Mouse (Mus musculus): ENCODE data around the gene Srsf12. TPM values are rescaled to one million over a fixed set of nuclear protein-coding genes. Genes with fewer than 3 reads are reported as not detected.

Srsf12 gene
- total and polyA plus RNA-seq, 2 experiments from 2014 or later: 0.38 TPM; not detected in 1

GRCm38 (mm10) chr4:33250867-33251266 lies 42.1 kb downstream of the Srsf12 start:
- H3K27ac ChIP-seq (ENCODE audit: low read depth): no peak overlapping the region

GRCm38 (mm10) chr4:33254706-33255105 lies 45.9 kb downstream of the Srsf12 start:
- no peaks in the 10 kb centered on the region for H3K9me3 ChIP-seq (replicated peaks; ENCODE audit: control insufficient read depth, low read length)
- H3K4me2 ChIP-seq (ENCODE audit: low read depth, low read length): no peak overlapping the region
- DNase-seq (ENCODE audit: low spot score) (no peak), ATAC-seq (ENCODE audit: insufficient read depth, low read depth) (no peak)
- no peak overlapping the region for H3K4me3 ChIP-seq (ENCODE audit: low read depth, low read length)
- H3K9ac ChIP-seq (replicated peaks; ENCODE audit: low read depth, low read length): no peak overlapping the region
- no peak overlapping the region for H3K27ac ChIP-seq (ENCODE audit: low read depth)
- H3K36me3 ChIP-seq (replicated peaks; ENCODE audit: control insufficient read depth, insufficient read depth, low read length): no peaks in the 10 kb centered on the region
- WGBS: 78% methylated on average over 4 of the region's 4 CpGs
- no peaks in the 10 kb centered on the region for H3K27me3 ChIP-seq (ENCODE audit: control insufficient read depth, insufficient read depth, low read length)
- TF ChIP-seq EP300 (IDR thresholded peaks at IDR 0.05; ENCODE audit: low read depth) (no peak), CTCF (IDR thresholded peaks at IDR 0.05; ENCODE audit: low read depth) (no peak)
- peaks cover 9% of the 10 kb centered on the region; the same call in 1 of the 2 replicates for H3K4me1 ChIP-seq (ENCODE audit: control insufficient read depth, insufficient read depth)

More at GRCm38 (mm10) chr4:33250867-33251266, 42.1 kb downstream of the Srsf12 start:
- H3K36me3 ChIP-seq (replicated peaks; ENCODE audit: control insufficient read depth, insufficient read depth, low read length): peaks cover 5% of the 10 kb centered on the region
- WGBS: 78% methylated on average over 2 of the region's 2 CpGs
- H3K9me3 ChIP-seq (replicated peaks; ENCODE audit: control insufficient read depth, low read length): no peaks in the 10 kb centered on the region
- no peak overlapping the region for H3K4me3 ChIP-seq (ENCODE audit: low read depth, low read length)
- no peak for TF ChIP-seq EP300 (IDR thresholded peaks at IDR 0.05; ENCODE audit: low read depth)
- no peak for TF ChIP-seq CTCF (IDR thresholded peaks at IDR 0.05; ENCODE audit: low read depth)
- no peak for DNase-seq (ENCODE audit: low spot score)
- H3K9ac ChIP-seq (replicated peaks; ENCODE audit: low read depth, low read length): no peak overlapping the region
- ATAC-seq (ENCODE audit: insufficient read depth, low read depth): no peak
- H3K4me2 ChIP-seq (ENCODE audit: low read depth, low read length): no peak overlapping the region
- H3K4me1 ChIP-seq (ENCODE audit: control insufficient read depth, insufficient read depth): peaks cover 10% of the 10 kb centered on the region
- H3K27me3 ChIP-seq (ENCODE audit: control insufficient read depth, insufficient read depth, low read length): no peaks in the 10 kb centered on the region

GRCm38 (mm10) chr4:33257263-33257964 lies 48.6 kb downstream of the Srsf12 start:
- 52% methylated on average over 11 of the region's 11 CpGs for whole genome bisulfite sequencing
- TF ChIP-seq EP300 (IDR thresholded peaks at IDR 0.05; ENCODE audit: low read depth) (no peak), CTCF (IDR thresholded peaks at IDR 0.05; ENCODE audit: low read depth) (no peak)

GRCm38 (mm10) chr4:33260311-33260710 lies 51.5 kb downstream of the Srsf12 start:
- H3K36me3 ChIP-seq (replicated peaks; ENCODE audit: control insufficient read depth, insufficient read depth, low read length): no peaks in the 10 kb centered on the region
- DNase-seq (ENCODE audit: low spot score) (no peak), ATAC-seq (ENCODE audit: insufficient read depth, low read depth) (no peak)
- peaks cover 21% of the 10 kb centered on the region for H3K4me1 ChIP-seq (ENCODE audit: control insufficient read depth, insufficient read depth)
- H3K9ac ChIP-seq (replicated peaks; ENCODE audit: low read depth, low read length): no peak overlapping the region
- no peaks in the 10 kb centered on the region for H3K27me3 ChIP-seq (ENCODE audit: control insufficient read depth, insufficient read depth, low read length)
- H3K9me3 ChIP-seq (replicated peaks; ENCODE audit: control insufficient read depth, low read length): no peaks in the 10 kb centered on the region
- H3K27ac ChIP-seq (ENCODE audit: low read depth): peak overlapping the region; percentile 85
- H3K4me2 ChIP-seq (ENCODE audit: low read depth, low read length): no peak overlapping the region
- TF ChIP-seq EP300 (IDR thresholded peaks at IDR 0.05; ENCODE audit: low read depth): no peak
- TF ChIP-seq CTCF (IDR thresholded peaks at IDR 0.05; ENCODE audit: low read depth): no peak
- no peak overlapping the region for H3K4me3 ChIP-seq (ENCODE audit: low read depth, low read length)

More at GRCm38 (mm10) chr4:33257263-33257964, 48.6 kb downstream of the Srsf12 start:
- peaks cover 21% of the 10 kb centered on the region for H3K4me1 ChIP-seq (ENCODE audit: control insufficient read depth, insufficient read depth)
- no peaks in the 10 kb centered on the region for H3K36me3 ChIP-seq (replicated peaks; ENCODE audit: control insufficient read depth, insufficient read depth, low read length)
- no peak overlapping the region for H3K4me3 ChIP-seq (ENCODE audit: low read depth, low read length)
- H3K4me2 ChIP-seq (ENCODE audit: low read depth, low read length): no peak overlapping the region
- H3K9me3 ChIP-seq (replicated peaks; ENCODE audit: control insufficient read depth, low read length): no peaks in the 10 kb centered on the region
- no peaks in the 10 kb centered on the region for H3K27me3 ChIP-seq (ENCODE audit: control insufficient read depth, insufficient read depth, low read length)
- H3K9ac ChIP-seq (replicated peaks; ENCODE audit: low read depth, low read length): no peak overlapping the region
- ATAC-seq (ENCODE audit: insufficient read depth, low read depth): no peak
- H3K27ac ChIP-seq (ENCODE audit: low read depth): no peak overlapping the region
- no peak for DNase-seq (ENCODE audit: low spot score)

GRCm38 (mm10) chr4:33261311-33261753 lies 52.5 kb downstream of the Srsf12 start:
- peak; percentile 96 for ATAC-seq (ENCODE audit: insufficient read depth, low read depth)
- H3K4me2 ChIP-seq (ENCODE audit: low read depth, low read length): peak overlapping the region; percentile 32
- peak; percentile 98 for DNase-seq (ENCODE audit: low spot score)
- H3K36me3 ChIP-seq (replicated peaks; ENCODE audit: control insufficient read depth, insufficient read depth, low read length): no peaks in the 10 kb centered on the region
- no peaks in the 10 kb centered on the region for H3K9me3 ChIP-seq (replicated peaks; ENCODE audit: control insufficient read depth, low read length)
- peak; percentile 99 for TF ChIP-seq EP300 (IDR thresholded peaks at IDR 0.05; ENCODE audit: low read depth)
- peak; percentile 32 for TF ChIP-seq CTCF (IDR thresholded peaks at IDR 0.05; ENCODE audit: low read depth)
- H3K27ac ChIP-seq (ENCODE audit: low read depth): peak overlapping the region; percentile 85
- WGBS: 4% methylated on average over 7 of the region's 7 CpGs
- H3K4me3 ChIP-seq (ENCODE audit: low read depth, low read length): no peak overlapping the region
- H3K9ac ChIP-seq (replicated peaks; ENCODE audit: low read depth, low read length): no peak overlapping the region
- H3K4me1 ChIP-seq (ENCODE audit: control insufficient read depth, insufficient read depth): peaks cover 21% of the 10 kb centered on the region
- no peaks in the 10 kb centered on the region for H3K27me3 ChIP-seq (ENCODE audit: control insufficient read depth, insufficient read depth, low read length)

Data from heart, postnatal 0 days (tissue).